Mouse (Mus musculus) bone marrow macrophage, adult 2 months (primary cell): Measurements from ENCODE around the gene Midn.

ENCODE experiments used
- CTCF ChIP-seq: IDR thresholded peaks from 2 replicates; pipeline ENCODE4 v1.5.1; 2012; ENCODE audit warnings: low read depth, mild to moderate bottlenecking, low read length, moderate library complexity
- POLR2A ChIP-seq: IDR thresholded peaks from 2 replicates; pipeline ENCODE4 v1.6.1; 2012; ENCODE audit warnings: mild to moderate bottlenecking, low read depth, low read length, borderline replicate concordance

- TF ChIP-seq CTCF: no peak
- no peak for TF ChIP-seq POLR2A
Observed at GRCm38 (mm10) chr10:80151211-80152034, 3.4 kb downstream of the Midn start.
